Mouse (Mus musculus): ENCODE measurements around the gene Dnaja2.

- no peak for TF ChIP-seq CTCF (IDR thresholded peaks at IDR 0.05; ENCODE audit: extremely low read depth, insufficient read depth, insufficient read length, insufficient replicate concordance)
- no peak for TF ChIP-seq POLR2A (IDR thresholded peaks at IDR 0.05; ENCODE audit: low read depth, low read length)
Measured at GRCm38 (mm10) chr8:85488631-85489030, 66.5 kb downstream of the Dnaja2 start.

Measured in spleen, adult 2 months (tissue).